Mouse (Mus musculus) ES-E14 (cell line): Measurements from ENCODE around the gene Gbp2.

ENCODE experiments used
- CHD2 ChIP-seq: IDR thresholded peaks from 2 replicates; pipeline ENCODE4 v1.6.1; 2014; ENCODE audit warnings: mild to moderate bottlenecking, low read depth, low read length, inconsistent platforms
- MAFK ChIP-seq: IDR thresholded peaks from 2 replicates; pipeline ENCODE4 v1.6.1; 2014; ENCODE audit warnings: mild to moderate bottlenecking, low read depth, low read length, inconsistent platforms; ENCODE audit not compliant: insufficient read depth
- ZC3H11A ChIP-seq: IDR thresholded peaks from 2 replicates; pipeline ENCODE4 v1.6.1; 2012; ENCODE audit warnings: low read depth, mild to moderate bottlenecking, inconsistent platforms, low read length, borderline replicate concordance

- TF ChIP-seq CHD2: no peak
- TF ChIP-seq ZC3H11A: no peak
- no peak for TF ChIP-seq MAFK
Measured at GRCm38 (mm10) chr3:142601675-142602074, 18.7 kb upstream of the Gbp2 start.
